Mouse (Mus musculus) thymus, postnatal 4 days (tissue): ENCODE measurements around the gene Nfatc2ip.
A peak's percentile ranks its signal among the peaks of the same experiment; 100 is the strongest.

Experiments
- DNase-seq: peaks from one replicate; pipeline ENCODE4 v3.0.0; 2021

Nfatc2ip gene

GRCm38 (mm10) chr7:126354738-126355614 lies 41.6 kb downstream of the Nfatc2ip start:
- DNase-seq, result no peak

GRCm38 (mm10) chr7:126353994-126354365 lies 42.6 kb downstream of the Nfatc2ip start:
- no peak for DNase-seq

- no peak for DNase-seq
Measured at GRCm38 (mm10) chr7:126353251-126353993, 43.1 kb downstream of the Nfatc2ip start.

GRCm38 (mm10) chr7:126351419-126351951 lies 45.1 kb downstream of the Nfatc2ip start:
- DNase-seq, result no peak

GRCm38 (mm10) chr7:126350748-126351418 lies 45.7 kb downstream of the Nfatc2ip start:
- no peak for DNase-seq

GRCm38 (mm10) chr7:126348293-126348692 lies 48.2 kb downstream of the Nfatc2ip start:
- DNase-seq, result no peak

GRCm38 (mm10) chr7:126347098-126347497 lies 49.4 kb downstream of the Nfatc2ip start:
- DNase-seq, result no peak

- DNase-seq, result no peak
Measured at GRCm38 (mm10) chr7:126345969-126346368, 50.6 kb downstream of the Nfatc2ip start.

GRCm38 (mm10) chr7:126345557-126345956 lies 51.0 kb downstream of the Nfatc2ip start:
- DNase-seq, result no peak

GRCm38 (mm10) chr7:126340896-126341295 lies 55.6 kb downstream of the Nfatc2ip start:
- no peak for DNase-seq

GRCm38 (mm10) chr7:126340206-126340618 lies 56.3 kb downstream of the Nfatc2ip start:
- DNase-seq, result no peak

GRCm38 (mm10) chr7:126339521-126339971 lies 57.0 kb downstream of the Nfatc2ip start:
- DNase-seq, result peak; percentile 64

- DNase-seq, result peak; percentile 57
Measured at GRCm38 (mm10) chr7:126338906-126339305, 57.6 kb downstream of the Nfatc2ip start.

- DNase-seq, result no peak
Measured at GRCm38 (mm10) chr7:126335556-126335955, 61.0 kb downstream of the Nfatc2ip start.
